Mouse (Mus musculus) mesoderm, embryonic 11.5 days (tissue): ENCODE measurements around the gene Olfr802.

Experiments used
- DNase-seq: peaks from one replicate; pipeline ENCODE4 v3.0.0-alpha.2; 2012; ENCODE audit warnings: low read depth, low spot score

The Olfr802 gene

GRCm38 (mm10) chr10:129688069-129688468 is at the start of gene Olfr802:
Gene Olfr802, minus strand, starts transcription at chr10:129688169.
- no peak for DNase-seq

GRCm38 (mm10) chr10:129729275-129729674 is 41.3 kb upstream of the Olfr802 start, which contains the start of gene Olfr805:
Gene Olfr805, minus strand, starts transcription at chr10:129729375.
- DNase-seq: no peak

- no peak for DNase-seq
Observed at GRCm38 (mm10) chr10:129702910-129703309, 14.9 kb upstream of the Olfr802 start, which contains the start of gene Olfr804. Gene Olfr804, plus strand, starts transcription at chr10:129703210.

- DNase-seq: no peak
Observed at GRCm38 (mm10) chr10:129694186-129694585, 6.2 kb upstream of the Olfr802 start, which contains the start of gene Olfr803. Gene Olfr803, minus strand, starts transcription at chr10:129694286.

GRCm38 (mm10) chr10:129673765-129674164 is 14.2 kb downstream of the Olfr802 start, which contains the start of gene Olfr801:
Gene Olfr801, minus strand, starts transcription at chr10:129673865.
- no peak for DNase-seq

GRCm38 (mm10) chr10:129657394-129657793 is 30.6 kb downstream of the Olfr802 start, which contains the start of gene Olfr800:
Gene Olfr800, plus strand, starts transcription at chr10:129657694.
- no peak for DNase-seq

GRCm38 (mm10) chr10:129651763-129652162 is 36.2 kb downstream of the Olfr802 start:
- DNase-seq: no peak

- DNase-seq: no peak
Observed at GRCm38 (mm10) chr10:129637184-129637583, 50.8 kb downstream of the Olfr802 start, which contains the start of gene Olfr799. Gene Olfr799, plus strand, starts transcription at chr10:129637484.

GRCm38 (mm10) chr10:129627834-129628233 is 60.1 kb downstream of the Olfr802 start, which contains the start of gene Olfr798:
Gene Olfr798, minus strand, starts transcription at chr10:129627934.
- no peak for DNase-seq
